Mouse (Mus musculus): ENCODE results near the gene Parn. TPM values are rescaled to one million over a fixed set of nuclear protein-coding genes. Genes with fewer than 3 reads are reported as not detected.

Gene Parn
- total RNA-seq, 2 experiments from 2014 or later = 26.7 to 27.1 TPM

DNA sequence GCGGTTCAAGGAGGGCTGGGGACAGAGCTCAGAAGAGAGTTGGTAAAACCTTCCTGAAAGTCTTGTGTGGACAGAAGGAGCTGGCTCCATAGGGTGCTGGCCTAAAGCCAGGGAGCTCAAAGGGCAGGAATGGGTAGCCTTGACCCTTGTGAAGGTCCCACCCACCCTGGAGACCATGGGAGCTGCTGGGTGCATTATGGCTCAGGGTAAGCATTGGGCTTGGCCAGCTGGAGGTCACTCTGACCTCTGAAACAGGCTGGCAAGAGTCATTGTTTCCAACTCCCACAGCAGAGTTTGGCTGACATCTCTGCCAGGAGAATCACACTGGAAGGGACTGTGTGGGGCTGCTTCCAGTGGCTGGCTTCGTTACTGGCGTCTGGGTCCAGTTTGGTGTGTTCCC is 174.0 kb downstream of the Parn start:
- DNase-seq (ENCODE audit: extremely low spot score in 1 of 2, low spot score in 1 of 2) = no peak

- no peak for DNase-seq (ENCODE audit: extremely low spot score in 1 of 2, low spot score in 1 of 2)
Observed at GRCm38 (mm10) chr16:13492996-13493395, 175.0 kb downstream of the Parn start.

DNA sequence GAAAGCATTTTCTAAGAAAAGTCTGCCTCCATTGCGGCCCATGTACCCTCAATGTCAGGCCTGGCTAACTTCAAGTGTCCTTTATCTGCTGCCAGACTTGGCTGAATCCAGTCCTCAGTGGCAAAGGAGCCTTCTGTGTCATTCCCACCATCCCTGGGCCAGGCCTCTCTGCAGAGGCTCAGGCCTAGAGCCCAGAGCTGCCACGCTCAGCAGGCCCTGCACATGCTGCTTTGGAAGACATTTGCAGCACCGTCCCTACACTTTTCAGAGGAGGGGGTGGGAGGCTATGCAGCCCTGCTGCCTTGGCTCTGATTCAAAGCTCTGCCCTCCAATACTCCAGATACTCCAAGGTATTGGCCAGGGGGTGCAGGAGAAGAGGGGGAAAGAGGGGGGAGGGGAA is 176.2 kb downstream of the Parn start:
- DNase-seq (ENCODE audit: extremely low spot score in 1 of 2, low spot score in 1 of 2) = no peak

Other genes starting within 250 kb of the Parn start
- 10 to 100 TPM; 35.0 to 40.4 TPM for gene Bfar, start 3.7 kb upstream of the Parn start, total RNA-seq (2021)
- gene 3110001I22Rik, start 3.8 kb upstream of the Parn start, total RNA-seq (2021) = 1 to 10 TPM; 3.5 to 3.6 TPM
- gene Pla2g10, start 62.8 kb upstream of the Parn start, total RNA-seq (2021) = not detected
- 10 to 100 TPM; 47.0 to 49.1 TPM for gene Rrn3, start 112.5 kb upstream of the Parn start, total RNA-seq (2021)
- 10 to 100 TPM; 84.7 to 86.4 TPM for gene Ntan1, start 150.7 kb upstream of the Parn start, total RNA-seq (2021)
- gene Pdxdc1, start 235.0 kb upstream of the Parn start, total RNA-seq (2021) = 10 to 100 TPM; 75.7 to 76.8 TPM
- gene Mpv17l, start 235.0 kb upstream of the Parn start, total RNA-seq (2021) = 10 to 100 TPM; 72.7 to 74.0 TPM